8 mouse cellular contexts compared by ENCODE assay signal in the genomic region with DNA sequence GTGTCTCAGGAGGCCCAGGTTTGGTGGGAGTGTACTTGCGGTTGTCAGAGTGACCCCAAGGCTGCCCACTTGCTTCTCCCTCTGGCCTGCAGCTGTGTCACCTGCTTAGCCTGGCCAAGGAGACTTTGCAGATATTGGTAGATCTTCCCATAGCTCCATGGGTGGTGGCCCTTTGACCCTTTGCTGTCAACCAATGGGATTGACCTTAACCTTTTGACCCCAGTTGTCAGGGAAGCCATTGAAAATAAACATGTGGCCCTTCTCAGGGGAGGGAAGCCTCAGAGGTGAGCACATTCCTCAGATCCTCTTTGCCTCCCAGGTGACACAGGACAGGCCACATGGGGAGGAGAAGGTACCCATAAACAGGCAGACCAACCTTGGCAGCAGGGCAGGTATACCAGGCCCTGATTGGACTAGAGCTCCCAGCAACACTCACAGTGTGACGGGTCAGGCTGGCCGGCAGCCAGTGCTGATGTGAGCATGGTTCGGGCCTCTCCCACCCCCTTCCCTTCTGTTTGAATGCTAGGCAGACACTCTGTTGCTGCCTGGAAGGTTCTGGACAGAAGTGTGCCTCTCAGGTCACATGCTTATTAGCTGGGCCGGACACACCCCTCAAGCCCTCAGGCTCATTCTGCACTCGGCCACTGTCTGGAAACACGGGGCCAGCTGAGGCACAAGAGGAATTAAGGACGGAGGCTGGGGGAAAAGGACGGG. TPM values are rescaled to one million over a fixed set of nuclear protein-coding genes. Genes with fewer than 3 reads are reported as not detected.
DNase-seq lines count a peak whose midpoint lies in the region; ATAC-seq lines count a peak whose summit lies in the region.

No protein-coding gene starts in this region.

- peak; percentile 63 for DNase-seq in adrenal gland, postnatal 14 days
- DNase-seq in adrenal gland, adult 8-10 months: no peak
- DNase-seq in liver: no peak
- no peak for DNase-seq in thymus, postnatal 36 days
- no peak for DNase-seq in thymus, postnatal 4 days

- H3K4me2 ChIP-seq in liver, embryonic 15.5 days: no peak overlapping the region
- no peak overlapping the region for H3K4me2 ChIP-seq in intestine, embryonic 16.5 days (ENCODE audit: low read depth, low read length)
- no peak overlapping the region for H3K4me2 ChIP-seq in midbrain, embryonic 13.5 days (replicated peaks)

- no peak overlapping the region for H3K27ac ChIP-seq in liver, embryonic 15.5 days (replicated peaks)
- H3K27ac ChIP-seq in intestine, embryonic 16.5 days (ENCODE audit: low read length): no peak overlapping the region
- no peak overlapping the region for H3K27ac ChIP-seq in midbrain, embryonic 13.5 days

- H3K36me3 ChIP-seq in liver, embryonic 15.5 days (replicated peaks): no peaks in the 10 kb centered on the region
- no peaks in the 10 kb centered on the region for H3K36me3 ChIP-seq in intestine, embryonic 16.5 days (ENCODE audit: control insufficient read depth, insufficient read depth, low read length)
- H3K36me3 ChIP-seq in midbrain, embryonic 13.5 days: no peaks in the 10 kb centered on the region

- H3K27me3 ChIP-seq in liver, embryonic 15.5 days: no peaks in the 10 kb centered on the region
- no peaks in the 10 kb centered on the region for H3K27me3 ChIP-seq in intestine, embryonic 16.5 days (replicated peaks; ENCODE audit: control insufficient read depth, insufficient read depth, low read length)
- no peaks in the 10 kb centered on the region for H3K27me3 ChIP-seq in midbrain, embryonic 13.5 days

- WGBS in liver, embryonic 15.5 days (ENCODE audit: insufficient replicate concordance): 56% methylated on average over 9 of the region's 9 CpGs
- WGBS in intestine, embryonic 16.5 days: 36% methylated on average over 9 of the region's 9 CpGs
- WGBS in midbrain, embryonic 13.5 days: 43% methylated on average over 9 of the region's 9 CpGs

- H3K4me1 ChIP-seq in liver, embryonic 15.5 days (replicated peaks): peaks cover 7% of the 10 kb centered on the region; the same call in 1 of the 2 replicates
- peaks cover 28% of the 10 kb centered on the region for H3K4me1 ChIP-seq in intestine, embryonic 16.5 days (ENCODE audit: control insufficient read depth, insufficient read depth, low read length)
- peaks cover 16% of the 10 kb centered on the region; the same call in 1 of the 2 replicates for H3K4me1 ChIP-seq in midbrain, embryonic 13.5 days (replicated peaks)

- H3K9me3 ChIP-seq in liver, embryonic 15.5 days (replicated peaks): no peaks in the 10 kb centered on the region
- no peaks in the 10 kb centered on the region for H3K9me3 ChIP-seq in intestine, embryonic 16.5 days (ENCODE audit: control insufficient read depth, low read length)
- H3K9me3 ChIP-seq in midbrain, embryonic 13.5 days: no peaks in the 10 kb centered on the region

- ATAC-seq in liver, embryonic 15.5 days (ENCODE audit: insufficient read depth): peak; percentile 22; the same call in 1 of the 2 replicates
- ATAC-seq in intestine, embryonic 16.5 days: peak; percentile 12; the same call in 1 of the 2 replicates
- peak; percentile 24 for ATAC-seq in midbrain, embryonic 13.5 days

- no peak overlapping the region for H3K9ac ChIP-seq in liver, embryonic 15.5 days
- H3K9ac ChIP-seq in intestine, embryonic 16.5 days (ENCODE audit: low read depth, low read length): 0 out of 2 replicates have a peak overlapping the region, but pooled peaks have one; percentile 10
- no peak overlapping the region for H3K9ac ChIP-seq in midbrain, embryonic 13.5 days (replicated peaks)

- no peak overlapping the region for H3K4me3 ChIP-seq in liver, embryonic 15.5 days (replicated peaks)
- H3K4me3 ChIP-seq in intestine, embryonic 16.5 days (ENCODE audit: low read length): no peak overlapping the region
- no peak overlapping the region for H3K4me3 ChIP-seq in midbrain, embryonic 13.5 days (replicated peaks)

RNA-seq across cellular contexts. Expression of gene Aatk, which starts 17.4 kb away (rescaled TPM):
- total RNA-seq in adrenal gland, postnatal 14 days (2021): 13.7 and 15.7 TPM in 2 replicates
- total RNA-seq in adrenal gland, adult 8-10 months (2022): 10 to 100 TPM; 14.3 to 22.8 (median 18.3) TPM
- polyA plus RNA-seq in liver, embryonic 15.5 days (2015; fragmentation: Nextera tagmentation; extraction: Ambion mirVana): 0.59 and 0.68 TPM in 2 replicates
- polyA plus RNA-seq in intestine, embryonic 16.5 days (2015; fragmentation: Nextera tagmentation; extraction: Ambion mirVana): 1.7 and 2.3 TPM in 2 replicates
- polyA plus RNA-seq in midbrain, embryonic 13.5 days (2015; fragmentation: Nextera tagmentation; extraction: Ambion mirVana): 15.1 and 18.6 TPM in 2 replicates

RNA-seq across cellular contexts. Expression of gene Cep131, which starts 57.0 kb away (rescaled TPM):
- 67.4 and 80.7 TPM in 2 replicates for total RNA-seq in adrenal gland, postnatal 14 days (2021)
- 100 to 1,000 TPM in 2 of 4 experiments, 10 to 100 TPM in 2; 42.9 to 315 (median 94.5) TPM for total RNA-seq in adrenal gland, adult 8-10 months (2022)
- 4.2 and 4.6 TPM in 2 replicates for polyA plus RNA-seq in liver, embryonic 15.5 days (2015; fragmentation: Nextera tagmentation; extraction: Ambion mirVana)
- 12.0 and 12.2 TPM in 2 replicates for polyA plus RNA-seq in intestine, embryonic 16.5 days (2015; fragmentation: Nextera tagmentation; extraction: Ambion mirVana)
- polyA plus RNA-seq in midbrain, embryonic 13.5 days (2015; fragmentation: Nextera tagmentation; extraction: Ambion mirVana): 29.3 and 37.9 TPM in 2 replicates
